Mouse (Mus musculus): ENCODE measurements around the gene Bbc3. TPM values are rescaled to one million over a fixed set of nuclear protein-coding genes. Genes with fewer than 3 reads are reported as not detected.
"Not testable (repeated sequence)": the region's sequence is repeated elsewhere in the genome, so short reads cannot be mapped to it uniquely, and the experiment has no call there.

Gene Bbc3
- total RNA-seq, 2 experiments from 2014 or later: 7.9 to 13.9 TPM

GRCm38 (mm10) chr7:16294346-16294745 is 13.8 kb upstream of the Bbc3 start:
- DNase-seq: no peak

GRCm38 (mm10) chr7:16294837-16295236 is 13.4 kb upstream of the Bbc3 start:
- peak; percentile 97 for DNase-seq

- DNase-seq: peak; percentile 86
Measured at GRCm38 (mm10) chr7:16295321-16295900, 12.8 kb upstream of the Bbc3 start.

DNA sequence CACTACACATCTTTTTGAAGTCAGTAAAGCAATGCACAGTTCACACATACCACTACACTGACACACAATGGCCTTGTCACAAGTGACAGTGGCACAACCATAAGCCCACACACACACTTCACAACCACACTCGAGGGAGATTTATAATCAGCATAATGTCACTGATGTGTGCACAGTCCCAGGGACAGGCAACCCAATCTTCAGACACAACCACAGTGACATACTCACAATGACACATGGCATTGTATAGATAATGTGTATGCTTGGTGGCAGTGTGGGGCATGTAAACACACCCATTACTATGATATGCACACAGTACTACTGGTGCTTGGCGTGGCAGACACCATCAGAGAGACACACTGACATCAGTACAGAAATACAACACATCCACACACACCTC is 12.0 kb upstream of the Bbc3 start:
- no peak for DNase-seq

DNA sequence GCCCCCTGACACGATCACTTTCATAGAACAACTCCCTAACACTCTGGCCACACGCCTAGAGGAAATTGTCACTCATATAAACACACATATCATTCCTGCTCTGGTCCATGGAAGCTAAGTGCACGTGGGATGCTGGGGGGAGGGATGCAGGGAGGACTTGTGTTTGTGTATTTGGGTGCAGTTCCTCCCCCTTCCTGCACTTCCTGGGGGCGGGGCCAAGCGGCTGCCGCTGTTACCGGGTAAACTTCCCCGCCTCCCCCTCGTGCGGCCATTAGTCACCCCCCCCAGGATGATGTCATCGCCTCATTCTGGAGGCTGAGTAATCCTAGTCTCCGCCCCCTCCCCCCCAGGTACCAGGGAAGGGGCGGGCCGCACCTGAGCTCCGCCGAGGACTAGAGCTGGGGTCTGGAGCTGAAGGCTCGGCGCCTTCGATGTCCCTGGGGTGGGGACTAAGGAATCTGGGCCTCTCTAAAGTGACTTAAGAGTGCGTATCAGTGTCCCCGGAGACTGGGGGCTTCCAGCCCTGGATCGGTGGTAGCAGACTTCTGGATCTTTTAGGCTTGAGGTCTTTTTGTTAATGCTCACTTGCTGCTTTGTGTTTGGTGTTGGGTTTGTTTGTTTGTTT is 11.3 kb upstream of the Bbc3 start:
- peak; percentile 92 for DNase-seq

DNA sequence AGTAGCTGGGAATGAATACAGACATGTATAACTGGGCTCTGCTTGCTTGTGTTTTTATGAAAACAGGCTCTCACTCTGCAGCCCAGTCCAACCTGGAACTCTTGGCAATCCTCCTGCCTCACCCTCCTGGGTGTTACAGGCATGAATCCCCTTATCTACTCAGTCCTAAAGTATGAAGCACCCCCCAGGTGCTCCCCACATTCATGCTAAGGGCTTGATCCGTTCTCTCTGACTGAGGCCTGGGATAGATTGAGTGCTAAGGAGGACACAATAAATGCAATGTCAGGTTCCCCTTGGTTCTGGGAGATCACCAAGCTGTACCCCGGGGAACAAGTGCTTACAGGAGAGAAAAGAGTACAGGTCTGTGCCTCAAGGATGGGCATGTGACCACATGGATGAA is 10.6 kb upstream of the Bbc3 start:
- DNase-seq: no peak

GRCm38 (mm10) chr7:16298927-16299326 is 9.3 kb upstream of the Bbc3 start:
- DNase-seq: no peak

DNA sequence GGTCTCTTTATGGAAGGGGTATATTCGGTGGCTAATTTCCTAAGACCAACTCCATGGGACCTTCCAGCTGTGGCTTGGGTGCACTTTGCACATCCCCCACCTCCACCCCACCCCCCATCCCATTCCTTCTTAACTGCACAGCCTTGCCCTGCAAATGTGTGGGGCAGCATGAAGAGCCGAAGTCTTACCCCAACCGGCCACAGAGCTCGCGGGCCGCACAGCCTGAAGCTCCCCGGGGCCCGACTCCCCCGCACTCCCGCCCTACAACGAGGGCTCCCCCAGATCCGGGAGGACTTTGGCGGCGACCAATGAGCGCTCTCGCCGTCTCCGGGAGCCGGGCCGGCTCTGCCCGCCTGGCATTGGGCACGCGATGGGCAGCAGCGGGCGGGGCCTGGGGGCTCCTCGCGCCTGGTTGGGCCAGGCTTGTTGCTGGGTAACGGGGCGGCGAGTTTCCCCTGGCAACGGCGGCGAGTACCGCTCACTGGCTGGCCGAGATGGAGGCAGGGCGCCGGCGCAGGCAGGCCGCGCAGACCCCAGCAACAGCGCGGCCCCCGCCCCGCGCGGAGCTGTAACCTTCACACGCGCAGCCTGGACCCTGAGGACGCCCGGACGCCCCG is 8.7 kb upstream of the Bbc3 start:
- DNase-seq: peak; percentile 94

DNA sequence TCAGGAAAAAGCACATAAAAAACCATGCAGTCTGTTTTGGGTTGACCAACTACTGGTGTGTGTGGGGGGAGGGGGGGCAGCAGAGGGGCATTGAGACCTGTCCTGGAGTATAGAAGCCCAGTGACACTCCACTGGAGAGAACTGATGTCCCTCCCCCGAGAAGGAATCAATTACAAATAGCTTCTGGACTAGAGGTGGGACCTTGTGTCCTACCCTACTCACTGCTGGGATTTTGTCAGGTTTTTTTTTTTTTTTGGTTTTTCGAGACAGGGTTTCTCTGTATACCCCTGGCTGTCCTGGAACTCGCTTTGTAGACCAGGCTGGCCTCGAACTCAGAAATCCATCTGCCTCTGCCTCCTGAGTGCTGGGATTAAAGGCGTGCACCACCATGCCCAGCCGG is 1.1 kb upstream of the Bbc3 start:
- not testable (repeated sequence) for DNase-seq

DNA sequence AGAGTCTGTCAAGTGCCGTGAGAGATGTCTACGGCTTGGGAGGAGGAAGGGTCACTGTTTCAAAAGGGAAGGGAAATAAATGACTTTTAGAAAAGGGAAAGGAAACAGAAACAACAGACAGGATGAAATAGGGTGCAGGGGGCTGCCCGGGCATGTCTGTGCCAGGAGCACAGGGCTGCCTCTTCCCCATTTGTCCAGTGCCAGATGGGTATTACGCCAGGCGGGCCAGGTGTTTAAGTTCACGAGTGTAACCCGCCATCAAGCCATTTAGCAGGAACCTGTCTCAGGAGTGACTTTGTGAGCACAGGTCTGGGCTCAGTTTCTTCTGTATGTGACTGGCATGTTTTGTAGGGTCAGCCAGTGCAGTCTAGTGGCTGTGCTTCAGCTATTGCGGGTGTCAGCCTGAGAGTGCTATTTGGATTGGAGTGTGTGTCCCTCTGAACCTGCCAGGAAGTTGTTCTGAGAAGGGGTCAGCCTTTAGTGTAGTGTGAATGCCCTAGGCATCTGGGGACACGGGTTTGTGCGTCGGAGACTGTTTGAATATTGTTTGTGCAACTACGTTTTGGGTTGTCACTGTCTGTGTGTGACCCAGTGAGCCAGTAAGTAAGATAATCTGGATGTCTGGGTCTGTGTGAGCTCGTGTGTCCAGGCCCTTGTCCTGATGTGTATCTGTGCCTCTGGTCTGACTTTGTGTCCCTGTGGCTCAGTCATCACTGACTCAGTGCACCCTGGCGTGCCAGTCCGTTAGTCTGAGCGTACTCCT is 543 bp downstream of the Bbc3 start:
- no peak for DNase-seq

DNA sequence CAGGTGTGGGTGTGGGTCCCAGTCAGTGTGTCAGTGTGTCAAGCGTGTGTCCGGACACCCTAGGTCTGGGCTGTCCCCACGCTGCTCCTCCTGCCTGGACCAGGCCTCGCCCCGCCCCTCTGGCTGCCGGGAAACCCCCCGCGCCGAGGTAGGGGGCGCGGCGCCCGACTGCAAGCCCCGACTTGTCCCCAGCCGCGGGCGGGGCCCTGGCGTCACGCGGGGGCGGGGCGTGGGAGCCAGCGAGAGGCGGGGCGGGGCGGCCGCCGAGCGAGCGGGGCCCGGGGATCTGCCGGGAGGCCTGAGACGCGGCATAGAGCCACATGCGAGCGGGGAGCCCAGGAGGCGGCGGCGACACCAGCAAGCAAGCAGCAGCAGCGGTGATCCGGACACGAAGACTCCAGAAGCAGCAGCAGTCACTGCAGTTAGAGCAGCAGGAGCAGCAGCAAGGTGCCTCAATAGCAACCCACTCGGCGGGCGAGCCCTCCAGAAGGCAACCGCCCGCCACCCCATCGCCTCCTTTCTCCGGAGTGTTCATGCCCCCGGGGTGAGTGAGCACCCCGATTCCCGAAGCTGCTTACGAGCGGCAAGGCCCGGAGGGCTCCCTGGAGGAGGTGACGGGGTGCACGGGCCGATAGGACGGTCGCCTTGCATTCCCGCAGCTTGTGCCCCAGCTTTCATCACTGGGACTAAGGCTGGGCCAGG is 1.3 kb downstream of the Bbc3 start:
- DNase-seq: peak; percentile 95

- peak; percentile 92 for DNase-seq
Measured at GRCm38 (mm10) chr7:16310020-16310520, 1.9 kb downstream of the Bbc3 start.

DNA sequence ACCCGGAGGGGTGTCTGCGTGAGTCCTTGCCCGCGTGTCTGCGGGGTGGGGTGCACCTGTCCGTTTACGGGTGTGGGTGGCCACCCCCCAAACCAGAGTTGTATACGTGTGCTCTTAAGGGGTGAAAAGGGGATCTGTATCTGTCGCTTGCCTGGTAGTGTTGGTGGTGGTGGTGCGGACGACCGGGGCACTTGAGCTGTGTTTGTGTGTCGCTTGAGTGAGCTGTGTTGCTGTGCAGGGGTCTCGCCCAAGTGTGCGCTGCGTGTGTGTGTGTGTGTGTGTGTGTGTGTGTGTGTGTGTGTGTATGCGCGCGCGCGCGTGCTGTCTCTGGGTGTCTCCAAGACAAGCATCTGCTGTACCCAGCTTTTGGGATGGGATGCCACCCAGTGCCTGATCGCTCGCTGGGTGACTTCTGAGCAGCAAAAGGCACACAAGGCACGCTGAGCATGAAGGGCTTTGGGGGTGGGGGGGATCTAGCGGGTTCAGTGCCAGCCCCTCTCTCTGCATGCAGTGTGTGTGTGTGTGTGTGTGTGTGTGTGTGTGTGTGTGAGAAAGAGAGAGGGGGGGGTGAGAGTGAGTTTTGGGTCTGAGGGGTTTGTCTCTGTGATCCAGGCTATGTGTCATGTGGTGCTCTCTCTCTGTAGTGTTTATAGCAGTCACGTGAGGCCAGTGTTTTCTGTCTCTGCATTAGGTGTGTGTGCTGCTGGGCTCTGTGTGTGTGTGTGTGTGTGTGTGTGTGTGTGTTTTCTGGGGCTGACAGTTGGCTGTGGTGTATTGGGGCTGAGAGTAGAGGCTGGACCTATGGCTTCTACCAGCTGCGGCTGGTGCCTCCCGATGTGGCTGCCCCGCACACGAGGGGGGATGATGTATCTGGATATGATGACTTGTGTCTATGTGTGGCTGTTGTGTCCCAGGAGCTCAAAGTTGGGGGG is 2.6 kb downstream of the Bbc3 start:
- peak; percentile 61 for DNase-seq

DNA sequence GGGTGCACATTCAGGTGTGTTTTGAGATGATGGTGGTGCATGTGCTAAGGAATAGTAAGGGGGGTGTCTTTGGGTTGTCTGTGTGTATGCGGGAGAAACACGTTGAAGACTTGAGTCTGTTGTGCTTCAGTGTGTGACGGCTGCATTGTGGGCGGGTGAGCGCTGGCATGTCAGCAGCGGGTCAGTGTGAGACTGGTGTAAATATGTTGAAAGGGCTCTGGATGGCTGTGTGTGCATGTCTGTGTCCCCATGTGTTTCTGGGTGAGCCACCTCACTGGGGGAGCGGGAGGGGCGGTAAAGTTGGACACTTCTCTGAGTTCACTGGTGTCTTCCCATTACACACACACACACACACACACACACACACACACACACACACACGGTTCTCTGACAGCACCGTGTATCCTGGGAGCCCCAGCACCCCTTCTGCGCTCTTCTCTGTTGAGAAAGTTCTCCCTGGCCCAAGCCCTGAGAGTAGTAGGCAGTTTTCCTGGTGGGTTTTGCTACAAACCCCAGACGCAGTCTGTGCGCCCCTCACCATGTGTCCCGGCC is 3.3 kb downstream of the Bbc3 start:
- peak; percentile 33 for DNase-seq

- DNase-seq: peak; percentile 61
Measured at GRCm38 (mm10) chr7:16312011-16312671, 3.9 kb downstream of the Bbc3 start.

GRCm38 (mm10) chr7:16312672-16313311 is 4.6 kb downstream of the Bbc3 start:
- DNase-seq: peak; percentile 85

DNA sequence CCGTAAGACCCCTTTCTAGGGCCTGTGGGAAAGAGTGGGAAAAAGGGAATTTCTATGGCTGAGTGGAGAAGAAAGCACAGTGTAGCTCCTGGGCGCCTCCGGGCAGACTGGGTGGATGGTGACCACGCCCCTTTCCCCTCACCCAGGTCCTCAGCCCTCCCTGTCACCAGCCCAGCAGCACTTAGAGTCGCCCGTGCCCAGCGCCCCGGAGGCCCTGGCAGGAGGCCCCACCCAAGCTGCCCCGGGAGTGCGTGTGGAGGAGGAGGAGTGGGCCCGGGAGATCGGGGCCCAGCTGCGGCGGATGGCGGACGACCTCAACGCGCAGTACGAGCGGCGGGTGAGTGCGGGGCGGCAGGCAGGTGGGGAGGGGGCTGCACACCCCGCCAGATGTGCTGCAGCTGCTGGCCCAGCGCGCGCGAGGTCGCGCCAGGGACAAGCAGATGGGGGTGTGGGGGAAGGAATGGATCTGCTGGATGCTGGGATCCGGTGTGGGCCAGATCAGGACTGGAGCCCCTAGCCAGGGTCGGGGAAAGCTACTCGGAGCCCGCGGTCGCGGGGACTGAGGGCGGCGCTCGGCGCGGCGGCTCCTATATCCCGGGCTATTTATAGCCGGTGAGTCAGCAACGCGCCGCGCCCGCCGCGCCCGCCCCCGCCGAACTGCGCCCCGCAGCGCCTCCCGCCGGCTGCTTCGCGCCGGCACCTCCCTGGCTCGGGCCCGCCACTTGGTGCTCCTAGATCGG is 5.5 kb downstream of the Bbc3 start:
- DNase-seq: peak; percentile 92

- DNase-seq: no peak
Measured at GRCm38 (mm10) chr7:16314221-16314775, 6.1 kb downstream of the Bbc3 start.

Data from adrenal gland, postnatal 10 days (tissue).